Mouse (Mus musculus): ENCODE data around the gene Mtfr1l.

Gene Mtfr1l

GRCm38 (mm10) chr4:134534932-134535786 is at the start of gene Mtfr1l:
Gene Mtfr1l (minus strand): TSS chr4:134535387.
- peak; percentile 93 for DNase-seq (ENCODE audit: low read depth)

DNA sequence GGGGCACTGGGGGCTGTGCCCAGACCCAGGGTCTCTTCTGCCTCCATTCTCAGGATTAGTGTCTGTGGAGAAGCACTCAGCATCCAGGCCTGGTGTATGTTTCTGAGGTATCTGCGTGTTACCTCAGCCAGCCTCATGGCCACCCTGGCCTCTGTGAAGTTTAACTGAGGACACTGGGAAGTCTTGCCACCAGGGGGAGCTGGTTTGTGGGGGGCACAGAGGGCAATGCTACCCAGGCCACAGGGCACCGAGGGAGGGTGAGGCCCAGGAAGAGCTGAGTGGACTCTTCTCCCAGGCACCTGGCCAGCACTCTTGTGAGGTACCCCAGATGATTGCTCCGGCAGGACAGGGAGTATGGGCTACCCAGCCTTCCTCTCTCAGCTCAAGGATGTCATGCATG is 48.3 kb upstream of the Mtfr1l start:
- DNase-seq (ENCODE audit: low read depth), result no peak

GRCm38 (mm10) chr4:134581365-134581764 is 46.2 kb upstream of the Mtfr1l start:
- DNase-seq (ENCODE audit: low read depth), result no peak

- DNase-seq (ENCODE audit: low read depth), result no peak
Measured at GRCm38 (mm10) chr4:134580351-134581148, 45.4 kb upstream of the Mtfr1l start.

DNA sequence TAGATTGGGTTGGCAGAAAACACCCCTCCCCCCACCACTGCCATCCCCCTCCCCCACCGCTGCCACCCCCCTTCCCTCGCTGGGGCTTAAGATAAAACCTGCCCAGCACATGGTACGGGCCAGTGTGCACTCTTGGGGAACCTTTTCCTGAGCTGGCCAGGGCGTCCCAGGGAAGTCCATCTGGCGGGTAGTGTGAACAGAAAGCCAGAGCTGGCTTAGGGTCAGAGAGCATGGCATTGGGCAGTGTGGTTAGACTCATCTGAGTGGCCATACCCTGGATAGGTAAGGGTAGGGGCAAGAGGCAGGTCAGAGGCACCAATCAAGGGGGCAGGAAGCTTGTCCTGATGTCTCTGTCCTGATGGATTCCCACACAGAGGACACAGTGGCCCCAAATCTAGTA is 44.4 kb upstream of the Mtfr1l start:
- DNase-seq (ENCODE audit: low read depth), result no peak

DNA sequence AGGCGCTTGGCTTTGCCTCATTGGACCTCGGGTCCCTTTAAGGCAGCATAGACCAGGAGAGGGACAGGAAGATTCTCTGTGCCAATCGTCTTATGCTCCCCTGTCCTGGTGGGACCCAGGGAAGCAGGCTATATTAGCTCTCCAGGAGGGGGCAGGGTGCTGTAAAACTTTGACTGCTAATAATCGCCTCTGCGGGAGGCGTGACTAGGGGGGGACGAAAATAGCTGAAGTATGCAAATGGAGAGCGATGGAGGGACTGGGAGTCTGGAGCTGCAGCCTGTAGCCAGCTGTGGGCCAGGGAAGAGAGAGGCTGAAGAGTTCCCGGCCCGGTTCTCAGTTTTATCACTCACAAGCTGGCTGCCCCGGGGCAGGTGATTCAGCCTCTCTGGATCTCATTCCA is 44.0 kb upstream of the Mtfr1l start:
- DNase-seq (ENCODE audit: low read depth), result no peak

DNA sequence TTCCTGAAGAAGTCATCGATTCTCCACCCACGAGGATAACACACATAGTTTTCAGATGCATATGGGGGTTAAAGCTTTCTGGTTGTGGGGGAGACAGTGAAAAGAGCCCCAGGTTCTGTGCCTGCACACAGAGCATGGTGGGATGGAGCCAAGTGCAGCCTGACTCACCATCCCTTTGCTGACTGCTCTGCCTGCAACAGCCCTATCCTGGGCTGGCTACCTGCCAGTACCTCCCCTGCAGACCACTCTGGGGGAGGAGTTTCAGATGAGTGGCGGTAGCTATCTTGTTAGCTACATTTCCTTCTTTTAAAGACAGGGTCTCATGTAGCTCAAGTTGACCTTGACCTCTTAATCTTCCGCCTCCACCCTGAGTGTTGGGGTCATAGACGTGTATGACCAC is 43.2 kb upstream of the Mtfr1l start:
- DNase-seq (ENCODE audit: low read depth), result no peak

- DNase-seq (ENCODE audit: low read depth), result no peak
Measured at GRCm38 (mm10) chr4:134577281-134577680, 42.1 kb upstream of the Mtfr1l start.

DNA sequence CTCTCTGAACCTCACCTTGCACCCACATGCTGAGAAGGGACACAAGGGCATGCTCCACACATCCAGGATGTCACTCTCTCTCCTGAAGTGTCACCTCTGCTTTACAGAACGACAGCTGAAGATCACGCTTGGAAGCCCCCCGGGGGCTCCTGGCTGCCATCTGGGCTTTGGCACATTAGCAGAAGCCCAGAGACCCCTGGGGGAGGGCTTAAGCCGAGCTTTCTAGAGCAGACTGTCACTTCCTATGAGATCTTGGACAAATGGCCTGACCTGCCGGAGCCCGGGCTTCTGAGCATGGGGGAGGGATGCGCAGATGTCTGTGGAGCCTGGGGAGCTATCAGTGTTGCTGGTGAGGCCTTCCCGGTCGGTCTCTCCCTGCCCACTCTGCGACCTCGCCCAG is 40.3 kb upstream of the Mtfr1l start:
- no peak for DNase-seq (ENCODE audit: low read depth)

DNA sequence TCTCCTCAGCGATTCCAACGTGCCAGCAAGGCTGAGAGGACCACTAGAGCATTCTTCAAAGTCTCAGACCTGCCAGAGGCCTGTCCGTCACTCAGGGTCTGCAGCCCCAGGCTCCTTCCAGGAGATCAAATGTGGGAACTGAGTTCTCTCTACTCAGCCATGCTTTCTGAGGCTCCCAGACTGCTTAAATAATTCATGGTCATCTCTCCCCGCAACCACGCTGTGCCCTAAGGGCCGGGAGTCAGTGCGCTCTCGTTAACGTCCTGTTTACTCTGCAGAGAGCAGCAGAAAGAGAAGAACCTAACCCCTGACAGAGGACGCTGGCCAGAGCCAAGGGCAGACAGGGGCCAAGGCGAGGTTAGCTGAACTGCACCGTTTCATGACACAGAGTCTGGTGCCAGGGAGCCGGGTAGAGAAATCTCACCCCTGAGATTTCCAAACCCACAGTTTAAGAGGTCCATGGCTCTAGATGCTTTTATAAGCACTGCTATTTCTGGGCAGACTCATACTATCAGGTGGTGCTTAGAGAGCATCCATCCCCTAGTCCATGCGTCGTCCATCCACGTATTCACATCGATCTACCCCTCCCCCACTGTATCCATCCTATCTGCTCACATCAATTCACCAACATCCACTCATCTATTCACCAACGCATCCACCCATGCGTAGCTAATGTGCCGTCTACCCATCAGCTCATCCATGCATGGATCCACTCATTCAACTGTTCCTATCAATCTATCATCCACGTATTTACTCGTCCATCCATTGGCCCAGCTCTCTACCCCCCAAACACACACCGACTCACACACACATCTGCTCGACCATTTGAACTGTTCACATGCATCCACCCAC is 37.5 kb upstream of the Mtfr1l start:
- no peak for DNase-seq (ENCODE audit: low read depth)

DNA sequence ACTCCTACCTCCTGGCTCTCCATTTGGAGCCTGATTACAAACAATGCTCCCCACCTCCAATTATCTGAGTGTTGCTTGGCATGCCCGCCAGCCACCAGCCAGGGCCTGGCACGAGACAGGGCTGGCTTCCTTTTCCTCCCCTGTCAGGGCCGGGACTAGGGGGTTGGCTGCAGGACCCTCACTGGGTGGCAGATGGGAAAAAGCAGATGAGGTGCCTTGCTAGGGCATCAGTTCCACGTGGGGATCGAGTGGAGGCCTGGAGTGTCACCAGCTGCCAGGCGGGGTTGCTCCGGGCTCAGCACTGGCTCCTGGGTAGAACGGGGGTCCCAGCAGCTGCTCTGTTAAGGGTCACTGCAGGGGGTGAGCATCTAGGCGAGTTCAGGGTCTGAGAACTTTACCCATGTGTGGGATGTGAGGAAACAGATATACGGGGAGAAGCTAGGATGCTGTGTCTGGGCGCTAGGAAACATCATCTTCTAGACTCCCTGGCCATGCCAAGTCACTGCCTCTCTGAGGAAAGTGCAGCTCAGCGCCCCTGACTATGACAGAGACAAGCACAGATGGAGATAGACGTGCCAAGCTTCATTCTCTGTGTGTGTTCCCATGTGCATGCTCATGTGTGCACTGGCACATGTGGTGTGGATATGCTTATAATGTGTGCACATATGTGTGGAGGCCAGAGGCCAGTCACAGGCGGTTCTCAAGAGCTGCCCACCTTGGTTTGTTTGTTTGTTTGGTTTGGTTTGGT is 35.7 kb upstream of the Mtfr1l start:
- DNase-seq (ENCODE audit: low read depth), result no peak

GRCm38 (mm10) chr4:134569831-134570230 is 34.6 kb upstream of the Mtfr1l start:
- DNase-seq (ENCODE audit: low read depth), result no peak

GRCm38 (mm10) chr4:134569205-134569604 is 34.0 kb upstream of the Mtfr1l start:
- DNase-seq (ENCODE audit: low read depth), result no peak

DNA sequence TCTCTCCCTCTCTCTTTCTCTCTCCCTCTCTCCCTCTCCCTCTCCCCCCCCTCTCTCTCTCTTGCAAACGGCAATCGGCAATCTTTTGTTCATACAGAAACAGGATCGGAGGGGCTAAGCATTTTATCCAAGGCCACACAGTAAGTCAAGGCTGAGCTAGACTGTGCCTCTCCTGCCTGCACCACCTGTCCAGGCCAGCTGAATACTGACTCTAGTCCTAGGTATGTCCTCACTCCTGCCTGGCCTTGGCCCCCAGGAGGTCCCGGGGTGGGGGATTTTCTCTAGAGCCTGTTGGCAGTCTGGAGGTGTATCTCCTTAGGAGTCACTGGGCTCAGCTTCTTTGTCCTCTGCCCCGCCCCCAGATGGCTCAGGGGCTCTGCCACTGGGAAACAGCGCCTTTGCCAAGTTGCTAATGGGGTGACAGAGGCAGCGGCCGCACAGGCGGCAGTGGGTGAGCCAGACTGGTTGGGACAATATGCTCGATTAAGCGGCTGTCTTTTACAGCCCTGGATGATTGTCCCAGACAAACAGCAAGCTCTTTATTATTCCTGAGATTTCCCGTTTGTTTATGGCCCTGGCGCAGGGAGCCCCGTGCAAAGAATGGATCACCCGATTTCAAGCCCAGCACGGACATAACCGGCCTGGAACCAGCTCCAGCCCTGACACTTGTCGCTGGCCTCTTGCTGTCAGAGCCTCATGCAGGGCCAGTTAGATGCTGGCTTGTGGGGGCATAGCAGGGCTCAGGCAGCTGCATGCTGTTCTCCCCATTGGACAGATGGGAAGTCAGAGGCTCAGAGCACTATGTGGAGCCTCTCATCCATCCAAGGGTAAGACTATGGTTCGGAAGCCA is 32.4 kb upstream of the Mtfr1l start:
- no peak for DNase-seq (ENCODE audit: low read depth)

DNA sequence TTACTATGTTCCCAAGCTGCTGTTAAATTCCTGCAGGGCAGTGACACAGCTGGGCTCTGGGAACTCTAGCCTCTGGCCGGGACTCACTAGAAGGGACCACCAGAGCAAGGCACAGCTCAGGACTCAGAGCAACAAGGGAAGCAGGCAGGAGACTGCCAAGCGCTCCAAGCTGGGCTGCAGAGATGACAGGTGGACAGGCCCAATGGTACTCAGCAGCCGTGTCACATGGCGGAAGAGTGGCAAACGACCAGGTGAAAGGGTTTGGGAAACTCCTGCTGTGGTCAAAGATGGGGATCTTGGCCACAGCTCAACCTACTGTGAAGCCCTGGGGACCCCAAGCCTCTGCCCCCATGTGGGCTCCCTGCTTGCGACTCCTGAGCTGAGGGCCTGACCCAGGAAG is 28.9 kb upstream of the Mtfr1l start:
- no peak for DNase-seq (ENCODE audit: low read depth)

DNA sequence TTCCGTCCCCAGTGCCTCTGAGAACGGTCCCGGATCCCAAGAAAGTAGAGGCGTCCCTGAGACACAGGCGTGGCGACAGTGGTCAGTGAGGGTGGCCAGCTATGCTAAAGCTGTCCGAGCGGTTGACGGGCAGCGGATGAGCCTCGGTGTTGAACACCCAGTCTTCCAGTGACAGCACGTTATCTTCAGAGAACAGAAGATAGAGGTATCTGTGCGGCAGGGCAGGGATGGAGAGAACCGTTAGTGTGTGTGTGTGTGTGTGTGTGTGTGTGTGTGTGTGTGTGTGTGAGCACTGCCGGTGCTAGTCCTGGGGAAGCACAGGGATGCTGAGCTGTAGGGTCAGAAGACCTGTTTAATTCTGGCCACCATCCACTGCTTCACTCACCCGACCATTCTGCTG is 28.4 kb upstream of the Mtfr1l start:
- no peak for DNase-seq (ENCODE audit: low read depth)

DNA sequence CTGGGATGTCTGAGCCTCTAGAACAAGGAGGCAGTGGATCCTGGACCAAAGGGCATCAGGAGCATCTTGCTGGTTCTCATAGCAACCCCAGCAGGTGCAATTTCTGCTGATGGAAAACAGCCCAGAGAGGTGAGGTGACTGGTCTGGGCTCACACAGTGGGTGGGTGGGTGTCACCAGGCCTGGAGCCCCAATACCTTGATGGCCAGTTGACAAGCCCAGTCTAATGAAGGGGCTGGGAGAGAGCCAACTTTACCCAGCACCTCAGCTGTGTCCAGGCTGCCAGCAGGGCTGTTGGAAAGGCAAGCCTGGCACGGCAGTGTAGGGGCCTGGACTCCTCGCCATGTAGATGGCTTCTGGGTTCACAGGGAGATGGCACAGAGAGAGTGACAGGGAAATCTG is 26.8 kb upstream of the Mtfr1l start:
- DNase-seq (ENCODE audit: low read depth), result no peak

GRCm38 (mm10) chr4:134560699-134561098 is 25.5 kb upstream of the Mtfr1l start:
- no peak for DNase-seq (ENCODE audit: low read depth)

DNA sequence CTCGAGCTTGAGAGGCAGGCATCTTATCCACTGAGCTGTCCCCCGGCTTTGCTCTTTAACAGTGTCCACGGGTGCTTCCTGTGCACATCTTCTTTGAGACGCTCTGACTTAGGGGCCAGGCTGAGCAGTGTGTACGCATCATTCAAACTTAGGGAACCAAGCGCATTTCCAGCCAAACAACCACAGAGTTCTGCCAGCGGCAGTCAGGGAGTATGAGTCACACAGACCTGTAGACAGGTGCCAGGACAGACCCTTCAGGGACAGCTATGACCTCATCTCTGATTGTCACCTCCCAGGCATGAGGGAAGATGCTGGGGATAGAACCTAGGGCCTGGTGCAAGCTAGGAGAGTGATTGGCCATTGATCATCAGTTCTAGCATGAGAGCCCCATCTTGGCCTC is 24.0 kb upstream of the Mtfr1l start:
- no peak for DNase-seq (ENCODE audit: low read depth)

DNA sequence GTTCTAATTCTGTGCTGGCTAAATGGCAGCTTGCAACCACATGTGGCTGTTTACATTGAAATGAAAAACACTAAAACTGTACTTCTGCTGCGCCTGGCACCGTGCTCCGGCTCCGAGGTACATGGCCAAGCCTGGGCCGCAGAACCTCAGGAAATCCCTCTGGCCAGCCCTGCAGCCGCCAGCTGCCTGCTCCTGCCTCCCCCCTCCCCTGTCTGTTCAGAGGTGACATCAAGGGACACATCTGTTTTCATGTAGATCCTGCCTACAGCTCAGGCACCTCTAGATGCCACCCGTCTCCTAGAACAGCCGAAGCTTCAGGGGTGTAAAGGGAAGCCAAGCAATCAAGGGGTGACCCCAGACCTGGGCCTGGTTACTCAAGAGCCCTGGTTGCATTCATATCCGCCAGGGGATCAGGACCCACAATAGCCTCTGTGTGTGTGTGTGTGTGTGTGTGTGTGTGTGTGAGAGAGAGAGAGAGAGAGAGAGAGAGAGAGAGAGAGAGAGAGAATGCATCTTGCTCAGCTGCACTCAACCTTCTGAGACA is 23.5 kb upstream of the Mtfr1l start:
- DNase-seq (ENCODE audit: low read depth), result no peak

Measured in c-Kit-positive CD71-positive TER-119-negative erythroid progenitor cells, embryonic 14.5 days (primary cell).